Mouse (Mus musculus) stomach, embryonic 16.5 days (tissue): ENCODE results near the gene Irs3. TPM values are rescaled to one million over a fixed set of nuclear protein-coding genes. Genes with fewer than 3 reads are reported as not detected.
A peak's percentile ranks its signal among the peaks of the same experiment; 100 is the strongest.

Experiments used
- ATAC-seq: fragments of 200-750 bp; cut with Nextera tagmentation; 2 replicates; pipeline ENCODE4 v1.8.0; 2017; ENCODE audit warnings: moderate number of reproducible peaks, moderate TSS enrichment; ENCODE audit not compliant: insufficient read depth, low FRiP score
- H3K27ac ChIP-seq: fragments of 300-500 bp; sonication (generic); 2 replicates; pipeline ENCODE4 v1.5.1; 2014; ENCODE audit warnings: low read length
- H3K27me3 ChIP-seq: fragments of 300-500 bp; sonication (generic); 2 replicates; pipeline ENCODE4 v1.6.1; 2014; ENCODE audit warnings: low read length, control low read depth, mixed read lengths; ENCODE audit not compliant: control insufficient read depth, insufficient read depth
- H3K36me3 ChIP-seq: fragments of 300-500 bp; sonication (generic); 2 replicates; pipeline ENCODE4 v1.6.1; 2014; ENCODE audit warnings: low read length; ENCODE audit not compliant: control insufficient read depth, insufficient read depth
- H3K4me1 ChIP-seq: fragments of 300-500 bp; sonication (generic); 2 replicates; pipeline ENCODE4 v1.6.1; 2014; ENCODE audit warnings: low read length, control low read depth, mixed read lengths; ENCODE audit not compliant: control insufficient read depth, insufficient read depth
- H3K4me2 ChIP-seq: fragments of 300-500 bp; sonication (generic); 2 replicates; pipeline ENCODE4 v1.6.1; 2014; ENCODE audit warnings: low read depth, low read length, mixed read lengths
- H3K4me3 ChIP-seq: fragments of 300-500 bp; sonication (generic); replicated peaks from 2 replicates; pipeline ENCODE4 v1.5.1; 2014; ENCODE audit warnings: mild to moderate bottlenecking, low read length
- H3K9ac ChIP-seq: fragments of 300-500 bp; sonication (generic); 2 replicates; pipeline ENCODE4 v1.6.1; 2014; ENCODE audit warnings: low read length
- H3K9me3 ChIP-seq: fragments of 300-500 bp; sonication (generic); replicated peaks from 2 replicates; pipeline ENCODE4 v1.6.1; 2016; ENCODE audit warnings: low read length, control low read depth; ENCODE audit not compliant: control insufficient read depth
- WGBS: fragments of 180-500 bp; shearing (Covaris S2); extraction: QIAGEN DNeasy Blood & Tissue Kit; methylation state at CpG from one replicate; pipeline ENCODE4 v1.1.7; 2014; 5-methylcytosine and 5-hydroxymethylcytosine counted together
- polyA plus RNA-seq: library from polyadenylated mRNA; unstranded; fragments of >200 nt; fragmentation: Nextera tagmentation; extraction: Ambion mirVana; gene quantifications from 2 replicates; pipeline ENCODE4 v1.2.1, GENCODE M21; 2015

Gene Irs3
- polyA plus RNA-seq, 1 experiment from 2014 or later = 0.14 TPM

DNA sequence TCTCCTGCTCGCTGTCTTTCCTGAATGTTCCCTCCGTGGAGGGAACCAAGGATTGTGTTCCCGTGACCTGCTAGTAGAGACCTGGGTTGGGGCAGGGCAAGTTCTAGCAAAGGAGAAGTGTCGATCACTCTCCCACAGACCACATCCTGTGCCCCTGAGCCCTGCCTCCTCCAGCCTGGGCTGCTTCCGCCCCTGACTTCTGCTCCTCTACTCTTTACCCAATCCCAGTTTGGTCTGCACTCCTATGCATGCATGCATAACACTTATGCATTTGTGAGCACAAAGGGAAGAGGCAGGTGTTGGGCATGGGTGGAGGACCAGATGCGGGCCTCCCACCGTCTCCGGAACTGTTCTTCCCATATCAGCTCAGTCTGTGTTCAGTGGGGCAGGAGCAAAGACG, 14.3 kb downstream of the Irs3 start:
- 36% methylated on average over 9 of the region's 9 CpGs for WGBS
- Histone ChIP-seq H3K4me3 (peak overlapping the region; percentile 66), H3K4me1 (peaks cover 42% of the 10 kb centered on the region), H3K27me3 (no peaks in the 10 kb centered on the region), H3K27ac (peak overlapping the region; percentile 92), H3K9ac (peak overlapping the region; percentile 76), H3K9me3 (no peaks in the 10 kb centered on the region), H3K4me2 (peak overlapping the region; percentile 92), H3K36me3 (no peaks in the 10 kb centered on the region)
- ATAC-seq = no peak

DNA sequence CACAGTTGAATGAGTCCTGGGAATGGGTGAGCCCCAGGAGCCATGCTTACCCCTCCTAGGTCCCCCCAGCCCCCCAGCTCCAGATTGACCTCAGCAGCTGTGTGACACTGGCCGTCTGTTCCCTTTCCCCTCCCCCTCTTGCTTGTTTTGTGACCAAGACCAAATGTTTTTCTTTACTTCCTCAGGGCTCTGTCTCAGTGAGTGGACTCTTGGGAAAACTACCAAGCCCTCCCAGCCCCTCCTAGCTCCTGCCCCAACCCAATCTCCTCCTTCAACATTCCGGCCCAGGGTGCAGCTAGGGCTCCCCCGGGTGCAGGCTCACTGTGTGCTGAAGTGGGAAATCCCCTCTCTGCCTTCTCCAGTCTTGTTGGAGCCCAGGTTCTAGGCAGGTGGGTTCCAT, 14.9 kb downstream of the Irs3 start:
- peaks cover 42% of the 10 kb centered on the region for H3K4me1 ChIP-seq
- H3K27me3 ChIP-seq = no peaks in the 10 kb centered on the region
- no peak for ATAC-seq
- peak overlapping the region; percentile 92 for H3K4me2 ChIP-seq
- H3K27ac ChIP-seq = peak overlapping the region; percentile 92
- no peaks in the 10 kb centered on the region for H3K9me3 ChIP-seq
- peak overlapping the region; percentile 76 for H3K9ac ChIP-seq
- no peaks in the 10 kb centered on the region for H3K36me3 ChIP-seq
- 7% methylated on average over 3 of the region's 3 CpGs for WGBS
- H3K4me3 ChIP-seq = peak overlapping the region; percentile 66

DNA sequence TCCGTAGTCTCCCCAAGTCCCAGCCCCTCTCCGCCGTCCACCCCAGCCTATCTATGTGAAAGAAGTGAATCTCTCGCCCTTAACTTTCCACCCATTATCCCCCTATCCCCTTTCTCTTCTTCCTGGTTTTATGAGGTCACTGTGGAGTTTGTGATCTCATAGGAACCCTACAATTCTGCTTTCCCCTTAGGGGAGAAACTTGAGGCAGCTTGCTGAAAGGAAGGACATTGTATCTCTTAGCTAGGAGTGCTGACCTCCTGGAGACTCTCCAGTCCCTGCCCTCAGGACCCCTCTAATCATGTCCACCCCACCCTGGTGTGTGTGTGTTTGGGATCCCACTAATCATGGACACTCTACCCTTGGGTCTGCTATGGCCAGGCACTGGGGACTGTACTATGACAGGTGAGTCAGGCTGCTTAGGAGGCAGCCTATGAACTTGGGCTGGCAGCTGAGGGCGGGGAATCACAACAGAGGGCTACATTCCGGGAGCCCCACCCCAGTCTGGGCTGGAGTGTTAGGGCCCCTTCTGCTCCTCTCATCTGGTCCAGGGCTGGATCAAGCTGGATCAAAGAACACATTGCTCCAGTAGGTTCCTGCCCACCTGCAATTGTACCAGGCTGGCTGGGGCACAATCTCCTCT, 15.5 kb downstream of the Irs3 start:
- ATAC-seq = peak; percentile 6; the same call in 1 of the 2 replicates
- peaks cover 42% of the 10 kb centered on the region for H3K4me1 ChIP-seq
- 13% methylated on average over 6 of the region's 6 CpGs for WGBS

DNA sequence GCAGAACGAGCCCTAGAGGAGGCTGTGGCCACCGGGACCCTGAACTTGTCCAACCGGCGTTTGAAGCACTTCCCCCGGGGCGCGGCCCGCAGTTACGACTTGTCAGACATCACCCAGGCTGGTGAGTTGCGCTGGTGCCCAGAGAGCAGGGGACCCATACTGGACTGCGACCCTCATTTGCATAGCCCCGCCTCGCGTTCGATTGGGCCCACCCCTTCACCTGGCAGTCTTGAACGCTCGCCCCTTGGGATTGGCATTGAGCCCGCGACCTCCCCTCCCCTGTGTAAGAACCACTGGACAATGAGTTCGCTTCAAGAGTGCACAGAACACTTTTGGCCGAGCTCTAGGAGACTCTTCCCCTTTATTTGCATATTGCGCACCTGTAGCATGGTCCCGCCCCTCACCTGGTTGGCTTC, 16.2 kb downstream of the Irs3 start:
- H3K9ac ChIP-seq = peak overlapping the region; percentile 76
- peak overlapping the region; percentile 66 for H3K4me3 ChIP-seq
- H3K9me3 ChIP-seq = no peaks in the 10 kb centered on the region
- H3K4me2 ChIP-seq = peak overlapping the region; percentile 92
- H3K27ac ChIP-seq = peak overlapping the region; percentile 92
- H3K27me3 ChIP-seq = no peaks in the 10 kb centered on the region
- no peaks in the 10 kb centered on the region for H3K36me3 ChIP-seq
- peak; percentile 3; the same call in 1 of the 2 replicates for ATAC-seq
- WGBS = 0% methylated on average over 23 of the region's 23 CpGs
- H3K4me1 ChIP-seq = peaks cover 45% of the 10 kb centered on the region

More for the DNA sequence above, 15.5 kb downstream of the Irs3 start:
- Histone ChIP-seq H3K9ac (peak overlapping the region; percentile 76), H3K27me3 (no peaks in the 10 kb centered on the region), H3K9me3 (no peaks in the 10 kb centered on the region), H3K27ac (peak overlapping the region; percentile 92), H3K36me3 (no peaks in the 10 kb centered on the region), H3K4me3 (peak overlapping the region; percentile 66), H3K4me2 (peak overlapping the region; percentile 92)

DNA sequence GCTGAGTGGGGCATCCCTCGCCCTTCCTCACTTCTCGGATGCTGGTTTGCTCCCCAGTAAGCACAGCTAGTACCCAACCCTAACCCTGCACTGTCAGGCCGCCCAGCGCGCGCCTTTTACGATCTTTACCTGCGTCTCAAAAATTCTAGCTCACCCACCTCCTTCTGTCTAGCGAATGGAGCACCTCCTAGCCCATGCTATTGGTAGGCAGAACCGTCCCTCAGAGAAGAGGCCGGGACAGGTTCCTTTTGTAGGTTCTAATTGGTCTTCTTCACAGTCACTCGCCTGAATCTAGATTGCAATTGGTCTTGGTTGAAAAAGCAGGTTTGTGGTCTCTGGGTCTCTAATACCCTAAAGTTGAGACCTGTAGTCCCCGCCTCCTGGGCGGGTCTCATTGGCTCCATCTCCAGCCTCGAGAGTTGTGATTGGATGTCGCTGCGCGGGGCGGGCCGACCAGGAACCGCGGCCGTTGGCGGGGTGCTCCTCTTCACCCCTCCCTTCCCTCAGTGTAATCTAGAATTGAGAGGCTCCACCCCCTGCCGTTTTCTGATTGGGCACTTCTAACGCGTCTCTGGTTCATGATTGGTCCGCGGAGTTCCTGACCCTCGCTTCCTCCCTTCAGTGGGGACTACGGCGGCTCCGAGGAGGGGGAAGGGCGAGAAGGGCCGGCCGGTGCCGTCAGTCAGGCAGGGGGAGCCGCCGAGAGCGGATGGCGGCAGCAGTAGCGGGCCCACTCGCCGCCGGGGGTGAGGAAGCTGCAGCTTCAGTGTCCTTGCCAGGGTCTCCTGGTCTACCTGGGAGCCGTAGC, 16.8 kb downstream of the Irs3 start, which contains the start of the genes Fbxo24, Lrch4 and Gm20605:
Fbxo24 (minus strand) TSS at position 505 of the 808 bp plus-strand sequence.
Lrch4 (plus strand) TSS at position 624 of the 808 bp plus-strand sequence.
Gm20605 (plus strand) TSS at position 678 of the 808 bp plus-strand sequence.
- H3K4me2 ChIP-seq = peak within 1 kb of the TSS; percentile 92
- H3K27ac ChIP-seq = peak within 1 kb of the TSS; percentile 94
- peak within 1 kb of the TSS; percentile 76 for H3K9ac ChIP-seq
- no peaks in the 10 kb centered on the region for H3K36me3 ChIP-seq
- under 1% methylated on average over 46 of the region's 46 CpGs for WGBS
- peak; percentile 97 for ATAC-seq
- no peaks in the 10 kb centered on the region for H3K9me3 ChIP-seq
- H3K4me3 ChIP-seq = peak within 1 kb of the TSS; percentile 66
- peaks cover 45% of the 10 kb centered on the region for H3K4me1 ChIP-seq
- no peaks in the 10 kb centered on the region for H3K27me3 ChIP-seq

DNA sequence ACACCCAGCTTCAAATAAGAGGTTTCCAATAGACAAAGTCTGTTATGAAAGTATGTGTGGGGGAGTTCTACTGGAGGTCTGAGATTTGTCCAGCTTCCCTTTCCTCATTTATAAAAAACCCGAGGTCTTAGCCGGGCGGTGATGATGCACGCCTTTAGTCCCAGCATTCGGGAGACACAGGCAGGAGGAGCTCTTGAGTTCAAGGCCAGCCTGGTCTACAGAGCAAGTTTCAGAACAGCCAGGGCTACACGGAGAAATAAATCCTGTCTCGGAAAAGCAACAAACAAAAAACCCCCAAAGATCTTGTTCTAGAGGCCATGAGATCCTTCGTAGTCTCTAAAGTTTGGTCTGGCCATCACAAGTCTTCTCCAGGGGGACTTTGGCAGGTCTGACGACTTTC, 17.5 kb downstream of the Irs3 start:
- Histone ChIP-seq H3K27ac (peak overlapping the region; percentile 94), H3K9me3 (no peaks in the 10 kb centered on the region), H3K9ac (peak overlapping the region; percentile 76), H3K36me3 (no peaks in the 10 kb centered on the region), H3K4me2 (peak overlapping the region; percentile 60), H3K4me1 (peaks cover 41% of the 10 kb centered on the region), H3K27me3 (no peaks in the 10 kb centered on the region), H3K4me3 (peak overlapping the region; percentile 66)
- no peak for ATAC-seq
- 3% methylated on average over 9 of the region's 9 CpGs for WGBS

DNA sequence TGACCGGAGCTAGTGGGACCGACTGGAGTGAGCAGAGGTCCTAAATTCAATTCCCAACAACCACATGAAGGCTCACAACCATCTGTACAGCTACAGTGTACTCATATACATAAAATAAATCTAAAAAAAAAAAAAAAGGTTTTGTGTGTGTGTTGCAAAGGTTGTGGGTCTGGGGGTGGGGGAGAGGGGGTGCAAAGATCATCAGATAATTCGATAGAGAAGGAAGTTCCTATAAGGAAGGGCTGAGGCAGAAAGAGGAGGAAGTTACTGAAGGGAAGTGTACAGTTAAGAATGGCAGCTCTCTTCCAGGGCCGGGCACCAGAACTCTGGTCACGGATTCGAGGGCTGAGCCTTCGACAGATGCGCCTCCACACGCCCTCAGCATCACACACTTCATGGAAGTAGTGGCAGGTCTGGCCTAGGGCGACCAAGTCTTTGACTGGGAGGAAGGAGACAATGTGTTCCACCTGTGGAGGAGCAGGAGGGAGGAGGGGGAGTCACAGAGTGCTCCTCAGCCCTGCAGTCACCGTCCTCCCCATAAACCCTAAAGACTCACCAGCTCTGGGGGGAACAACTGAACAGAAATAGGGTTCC, 21.5 kb downstream of the Irs3 start:
- WGBS = 74% methylated on average over 11 of the region's 11 CpGs
- no peaks in the 10 kb centered on the region for H3K36me3 ChIP-seq
- H3K9ac ChIP-seq = peak overlapping the region; percentile 29; the same call in 1 of the 2 replicates
- no peaks in the 10 kb centered on the region for H3K27me3 ChIP-seq
- H3K4me3 ChIP-seq = no peak overlapping the region
- ATAC-seq = no peak
- no peak overlapping the region for H3K27ac ChIP-seq
- H3K9me3 ChIP-seq = no peaks in the 10 kb centered on the region
- peaks cover 8% of the 10 kb centered on the region; the same call in 1 of the 2 replicates for H3K4me1 ChIP-seq
- no peak overlapping the region for H3K4me2 ChIP-seq

DNA sequence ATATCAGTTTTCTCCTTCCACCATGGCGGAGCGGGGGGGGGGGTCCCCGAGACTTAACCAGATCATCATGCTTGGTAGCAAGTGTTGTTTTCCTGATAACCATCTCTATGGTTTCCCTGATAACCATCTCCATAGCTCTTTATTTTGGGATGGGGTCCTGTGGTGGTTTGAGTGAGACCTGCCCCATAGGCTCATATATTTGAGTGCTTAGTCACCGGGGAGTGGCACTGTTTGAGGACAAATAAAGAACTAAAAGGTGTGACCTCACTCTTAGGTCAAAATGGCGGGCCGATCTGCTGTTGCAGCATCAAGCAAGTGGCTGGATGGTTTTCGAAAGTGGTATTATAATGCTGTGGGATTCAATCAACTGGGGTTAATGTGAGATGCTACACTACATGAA, 30.2 kb downstream of the Irs3 start:
- Histone ChIP-seq H3K27ac (no peak overlapping the region; the same call in 1 of the 2 replicates), H3K9ac (no peak overlapping the region), H3K27me3 (no peaks in the 10 kb centered on the region), H3K4me3 (no peak overlapping the region), H3K9me3 (no peaks in the 10 kb centered on the region), H3K36me3 (no peaks in the 10 kb centered on the region), H3K4me1 (peaks cover 29% of the 10 kb centered on the region), H3K4me2 (no peak overlapping the region)
- 73% methylated on average over 7 of the region's 7 CpGs for WGBS
- no peak for ATAC-seq
